Mouse (Mus musculus) myocyte (in vitro differentiated cells): Measurements from ENCODE around the gene Mgrn1.

Source experiments
- CEBPB ChIP-seq: IDR thresholded peaks from 2 replicates; pipeline ENCODE4 v1.6.1; 2011; ENCODE audit warnings: mild to moderate bottlenecking, moderate library complexity; ENCODE audit not compliant: poor library complexity, insufficient read depth, severe bottlenecking
- E2F4 ChIP-seq: IDR thresholded peaks from one replicate; pipeline ENCODE4 v1.6.1; 2011; ENCODE audit warnings: mild to moderate bottlenecking, control low read depth, moderate library complexity; ENCODE audit not compliant: insufficient read depth
- MAX ChIP-seq: IDR thresholded peaks from one replicate; pipeline ENCODE4 v1.6.1; 2011; ENCODE audit warnings: low read depth, mild to moderate bottlenecking, control low read depth
- MYOD1 ChIP-seq, 3 experiments: IDR thresholded peaks; one replicate each; pipeline ENCODE4 v1.6.1; 2011; ENCODE audit warnings: control low read depth in 2 of 3, low read depth in 2 of 3, mild to moderate bottlenecking in 2 of 3, moderate library complexity in 1 of 3; ENCODE audit not compliant: insufficient read length in 2 of 3, control insufficient read depth in 1 of 3
- MYOG ChIP-seq, 3 experiments: IDR thresholded peaks; one replicate each; pipeline ENCODE4 v1.6.1; 2011; ENCODE audit warnings: control low read depth in 2 of 3, low read depth in 2 of 3, mild to moderate bottlenecking in 2 of 3; ENCODE audit not compliant: insufficient read length in 2 of 3, control insufficient read depth in 1 of 3, insufficient read depth in 1 of 3
- POLR2A ChIP-seq: IDR thresholded peaks from one replicate; pipeline ENCODE4 v1.6.1; 2011; ENCODE audit warnings: low read depth, mild to moderate bottlenecking, control low read depth, moderate library complexity; ENCODE audit not compliant: insufficient read length
- POLR2AphosphoS2 ChIP-seq: IDR thresholded peaks from one replicate; pipeline ENCODE4 v1.6.1; 2011; ENCODE audit warnings: low read depth, control low read depth; ENCODE audit not compliant: insufficient read length
- REST ChIP-seq: IDR thresholded peaks from one replicate; pipeline ENCODE4 v1.6.1; 2011; ENCODE audit warnings: mild to moderate bottlenecking, control low read depth, moderate library complexity; ENCODE audit not compliant: insufficient read depth, insufficient read length
- SRF ChIP-seq: IDR thresholded peaks from one replicate; pipeline ENCODE4 v1.6.1; 2011; ENCODE audit warnings: low read depth; ENCODE audit not compliant: control insufficient read depth, insufficient read length
- TCF12 ChIP-seq: IDR thresholded peaks from one replicate; pipeline ENCODE4 v1.6.1; 2011; ENCODE audit warnings: mild to moderate bottlenecking, control low read depth; ENCODE audit not compliant: poor library complexity, insufficient read depth, severe bottlenecking
- TCF3 ChIP-seq: IDR thresholded peaks from one replicate; pipeline ENCODE4 v1.6.1; 2011; ENCODE audit warnings: low read depth, control low read depth; ENCODE audit not compliant: insufficient read length
- USF1 ChIP-seq: IDR thresholded peaks from one replicate; pipeline ENCODE4 v1.6.1; 2011; ENCODE audit warnings: low read depth, mild to moderate bottlenecking, control low read depth, moderate library complexity

- TF ChIP-seq MAX (no peak), POLR2A (no peak), POLR2AphosphoS2 (no peak), CEBPB (no peak), TCF12 (no peak), TCF3 (no peak), MYOG (IDR thresholded peaks at IDR 0.05; ENCODE audit: control insufficient read depth in 1 of 3, insufficient read depth in 1 of 3, insufficient read length in 2 of 3, low read depth in 2 of 3) (no peak), E2F4 (no peak), MYOD1 (IDR thresholded peaks at IDR 0.05; ENCODE audit: control insufficient read depth in 1 of 3, insufficient read length in 2 of 3, low read depth in 2 of 3) (no peak), USF1 (no peak), SRF (no peak), REST (no peak)
Observed at GRCm38 (mm10) chr16:4909745-4910144, 23.7 kb downstream of the Mgrn1 start.
